Mouse (Mus musculus) brain, embryonic 14.5 days (tissue): ENCODE results near the gene Cdc6.

ENCODE experiments used
- CTCF ChIP-seq: fragments of 200-500 bp; IDR thresholded peaks from 2 replicates; pipeline ENCODE4 v1.5.1; 2012; ENCODE audit warnings: inconsistent platforms, mild to moderate bottlenecking, moderate library complexity, borderline replicate concordance; ENCODE audit not compliant: insufficient read depth, insufficient read length; ENCODE audit errors: extremely low read depth
- POLR2A ChIP-seq: fragments of 200-500 bp; IDR thresholded peaks from 2 replicates; pipeline ENCODE4 v1.6.1; 2012; ENCODE audit warnings: mild to moderate bottlenecking, inconsistent platforms, borderline replicate concordance; ENCODE audit not compliant: poor library complexity, insufficient read depth, insufficient read length, severe bottlenecking; ENCODE audit errors: extremely low read depth

GRCm38 (mm10) chr11:98872040-98872439 is 35.6 kb upstream of the Cdc6 start:
- TF ChIP-seq POLR2A (no peak), CTCF (no peak)
